Comparison of ENCODE assay signal across 15 mouse cellular contexts in the genomic region with DNA sequence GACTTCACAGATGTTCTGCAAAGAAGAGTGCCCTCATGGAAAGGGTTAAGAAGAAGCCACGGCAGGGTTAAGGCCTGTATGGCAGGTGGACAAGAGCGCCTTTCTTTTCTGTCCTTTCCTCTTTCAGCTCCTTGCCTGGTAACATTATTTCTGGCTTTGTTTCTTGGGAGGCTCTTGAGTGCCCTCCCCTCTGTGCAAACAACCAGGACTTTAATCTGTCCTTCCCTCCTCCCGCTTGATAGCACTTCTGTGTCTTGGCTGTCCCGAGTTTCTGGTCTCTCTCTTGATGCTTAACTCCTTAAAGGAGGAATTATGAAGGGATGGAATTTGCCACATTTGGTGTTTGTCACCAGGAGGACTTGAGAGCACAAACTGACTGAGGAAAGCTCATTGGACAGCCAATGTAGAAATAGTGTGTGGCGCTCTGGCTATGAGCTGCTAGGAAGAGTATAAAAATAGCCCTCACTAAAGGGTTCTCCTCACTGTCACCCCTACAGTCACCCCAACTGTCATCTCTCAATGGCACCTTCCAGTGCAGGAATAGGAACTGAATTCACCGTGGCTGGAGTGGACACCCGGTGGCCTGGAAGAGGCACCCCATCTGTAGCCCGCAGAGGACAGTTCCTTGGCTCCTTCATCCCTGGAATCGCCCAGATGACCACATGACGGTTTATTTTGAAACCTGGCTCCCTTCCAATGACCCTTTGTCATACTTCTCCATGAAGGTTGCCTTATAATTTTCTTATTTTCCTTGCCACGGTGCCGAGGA. TPM values are rescaled to one million over a fixed set of nuclear protein-coding genes. Genes with fewer than 3 reads are reported as not detected.
DNase-seq lines count a peak whose midpoint lies in the region; ATAC-seq lines count a peak whose summit lies in the region.
"Had no signal": no experiment of that assay in that cellular context is flagged by ENCODE, and none has a peak within 500 bp of the region (broad histone marks: within the 10 kb centered on the region; RNA-seq: fewer than 3 reads in every experiment).

No protein-coding gene starts in this region.

- H3K36me3 ChIP-seq in liver, embryonic 12.5 days, result no peaks in the 10 kb centered on the region
- H3K36me3 ChIP-seq: embryonic facial prominence, embryonic 15.5 days; liver, embryonic 15.5 days had no signal

- WGBS in liver, embryonic 12.5 days (ENCODE audit: insufficient replicate concordance), result 74% methylated on average over 12 of the region's 12 CpGs

- H3K4me2 ChIP-seq in liver, embryonic 12.5 days, result no peak overlapping the region
- H3K4me2 ChIP-seq: embryonic facial prominence, embryonic 15.5 days; liver, embryonic 15.5 days had no signal

- peaks cover 7% of the 10 kb centered on the region; the same call in 1 of the 2 replicates for H3K4me1 ChIP-seq in liver, embryonic 12.5 days
- H3K4me1 ChIP-seq: embryonic facial prominence, embryonic 15.5 days had no signal

- no peak overlapping the region for H3K4me3 ChIP-seq in liver, embryonic 12.5 days
- H3K4me3 ChIP-seq: embryonic facial prominence, embryonic 15.5 days; liver, embryonic 15.5 days had no signal

- H3K9me3 ChIP-seq in liver, embryonic 12.5 days (replicated peaks), result no peaks in the 10 kb centered on the region
- H3K9me3 ChIP-seq: embryonic facial prominence, embryonic 15.5 days; liver, embryonic 15.5 days had no signal

- no peak overlapping the region for H3K9ac ChIP-seq in liver, embryonic 12.5 days
- H3K9ac ChIP-seq: embryonic facial prominence, embryonic 15.5 days; liver, embryonic 15.5 days had no signal

- intact Hi-C loops in heart, postnatal 14 days (cut with DNase I), result no loop called here

- ATAC-seq in liver, embryonic 12.5 days, result no peak
- no peak for ATAC-seq in inflammation-experienced regulatory T-cells, adult 6 months

- peak; percentile 59 for DNase-seq in 3134 (ENCODE audit: extremely low read depth, insufficient read length, low spot score)
- DNase-seq in gastrocnemius, postnatal 25 days, result peak; percentile 32
- DNase-seq in heart, postnatal 14 days, result peak; percentile 52 to 74
- DNase-seq in kidney, postnatal 36 days, result peak; percentile 77 to 93
- no peak for DNase-seq in cerebellum, adult 9-11 months
- no peak for DNase-seq in T-cell, adult 2 months (ENCODE audit: low spot score)
- DNase-seq: cerebellum, adult 8-10 months; right cerebral cortex, postnatal 4 days; thymus, postnatal 36 days had no signal

- H3K27me3 ChIP-seq in liver, embryonic 12.5 days (replicated peaks), result no peaks in the 10 kb centered on the region
- H3K27me3 ChIP-seq: embryonic facial prominence, embryonic 15.5 days; liver, embryonic 15.5 days had no signal

- H3K27ac ChIP-seq in liver, embryonic 12.5 days, result no peak overlapping the region
- H3K27ac ChIP-seq: embryonic facial prominence, embryonic 15.5 days; liver, embryonic 15.5 days had no signal

RNA-seq across cellular contexts. Expression of gene Chpt1, which starts 6.8 kb away (rescaled TPM):
- 100 to 1,000 TPM; 102 to 103 TPM for total RNA-seq in gastrocnemius, postnatal 25 days (2021)
- 100 to 1,000 TPM; 252 to 257 TPM for total RNA-seq in heart, postnatal 14 days (2021)
- polyA plus RNA-seq in liver, embryonic 12.5 days (2016; fragmentation: Nextera tagmentation; extraction: Ambion mirVana), result 7.0 and 8.2 TPM in 2 replicates
- 1 to 10 TPM; 2.6 to 5.2 (median 3.5) TPM for polyA plus RNA-seq in inflammation-experienced regulatory T-cells, adult 6 months (2017; shearing (Covaris generic))

RNA-seq across cellular contexts. Expression of gene Sycp3, which starts 51.3 kb away (rescaled TPM):
- total RNA-seq in gastrocnemius, postnatal 25 days (2021), result not detected
- total RNA-seq in heart, postnatal 14 days (2021), result not detected
- polyA plus RNA-seq in liver, embryonic 12.5 days (2016; fragmentation: Nextera tagmentation; extraction: Ambion mirVana), result 0.16 TPM in 1 of 2 replicates, not detected in the other
- polyA plus RNA-seq in inflammation-experienced regulatory T-cells, adult 6 months (2017; shearing (Covaris generic)), result not detected
- polyA plus RNA-seq: embryonic facial prominence, embryonic 15.5 days; hindbrain, embryonic 11.5 days; neural tube, embryonic 11.5 days had no signal

Comparison
In these comparisons a context has a peak if more than half of its experiments do, and no peak if none do; other contexts are left out.
1. DNase-seq: peak in 3134 (single experiment), gastrocnemius, postnatal 25 days (single experiment), heart, postnatal 14 days (2 of 2) and kidney, postnatal 36 days (2 of 2); none in cerebellum, adult 9-11 months (single experiment) and T-cell, adult 2 months (single experiment).